23 mouse cellular contexts compared by ENCODE assay signal in the genomic region with DNA sequence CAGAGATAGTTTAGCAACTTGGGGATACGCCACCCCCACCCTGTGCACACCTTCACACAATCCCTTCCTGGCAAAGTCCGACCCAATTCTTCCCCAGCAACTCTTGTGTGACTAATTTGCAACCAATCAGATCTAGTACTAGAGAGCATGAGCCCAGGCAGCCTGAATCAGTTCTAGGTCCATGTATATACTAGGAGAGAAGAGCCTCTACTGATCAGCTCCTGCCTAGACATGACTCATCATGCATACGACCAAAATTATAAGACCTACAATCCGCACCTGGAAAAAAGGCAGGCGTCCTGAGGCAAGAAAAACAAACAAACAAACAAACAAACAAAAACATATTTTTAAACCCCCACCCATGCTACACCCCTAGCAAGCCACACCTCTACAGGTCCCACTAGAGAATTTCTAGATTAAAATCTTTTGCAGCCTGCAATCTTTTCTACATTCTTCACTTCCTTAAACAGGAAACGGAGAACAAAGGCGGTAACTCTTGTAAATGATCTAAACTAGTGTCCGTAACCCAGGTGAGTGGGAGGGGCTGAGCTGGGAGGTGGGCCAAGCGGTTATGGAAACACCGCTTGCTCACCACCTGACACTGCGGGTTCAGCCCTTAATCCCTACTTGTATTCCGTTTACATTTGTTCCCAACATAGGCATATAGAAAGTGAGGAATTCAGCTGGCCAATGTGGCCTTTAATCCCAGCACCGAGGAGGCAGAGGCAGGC. TPM values are rescaled to one million over a fixed set of nuclear protein-coding genes. Genes with fewer than 3 reads are reported as not detected.
DNase-seq lines count a peak whose midpoint lies in the region; ATAC-seq and TF ChIP-seq lines count a peak whose summit lies in the region.
"Had no signal": no experiment of that assay in that cellular context is flagged by ENCODE, and none has a peak within 500 bp of the region (broad histone marks: within the 10 kb centered on the region; RNA-seq: fewer than 3 reads in every experiment).

No protein-coding gene starts in this region.

- TF ChIP-seq EP300 in ES-Bruce4 (IDR thresholded peaks at IDR 0.05; ENCODE audit: insufficient read depth, low read depth, low read length): peak; percentile 67; the same call in 1 of the 2 replicates

- no peak for DNase-seq in thymus, adult 2 months
- no peak for DNase-seq in thymus, adult 18-20 months
- DNase-seq in thymus, postnatal 4 days: peak; percentile 43
- no peak for DNase-seq in layer of hippocampus, adult 9-11 months
- no peak for DNase-seq in urinary bladder, postnatal 4 days (ENCODE audit: low spot score in 2 of 2)
- DNase-seq: adrenal gland, postnatal 10 days; cerebellum, adult 11-12 months; cerebellum, postnatal 36 days; forebrain, postnatal 0 days; heart, adult 18-20 months; heart, postnatal 4 days; kidney, adult 8-10 months; kidney, postnatal 4 days had no signal

- H3K27me3 ChIP-seq in thymus, adult 2 months (ENCODE audit: control insufficient read depth, insufficient read depth, low read length): no peaks in the 10 kb centered on the region
- no peaks in the 10 kb centered on the region for H3K27me3 ChIP-seq in ES-Bruce4 (ENCODE audit: control insufficient read depth, insufficient read depth, low read length, poor library complexity, severe bottlenecking)
- H3K27me3 ChIP-seq: liver, embryonic 15.5 days had no signal

- H3K9ac ChIP-seq in ES-Bruce4 (ENCODE audit: low read depth, poor library complexity, severe bottlenecking): peak overlapping the region; percentile 10; the same call in 1 of the 2 replicates
- H3K9ac ChIP-seq: forebrain, postnatal 0 days; liver, embryonic 15.5 days had no signal

- TF ChIP-seq POLR2A in thymus, adult 2 months (IDR thresholded peaks at IDR 0.05; ENCODE audit: control insufficient read depth, extremely low read depth, insufficient read depth, low read length, poor library complexity): no peak
- TF ChIP-seq POLR2A in ES-Bruce4 (IDR thresholded peaks at IDR 0.05; ENCODE audit: insufficient read depth, low read length): no peak

- no peak for TF ChIP-seq CTCF in thymus, adult 2 months (IDR thresholded peaks at IDR 0.05; ENCODE audit: borderline replicate concordance, control insufficient read depth, extremely low read depth, insufficient read depth, low read length, poor library complexity)
- TF ChIP-seq CTCF in ES-Bruce4 (IDR thresholded peaks at IDR 0.05; ENCODE audit: low read depth, low read length): no peak

- H3K36me3 ChIP-seq in thymus, adult 2 months (ENCODE audit: control insufficient read depth, insufficient read depth, low read length): no peaks in the 10 kb centered on the region
- no peaks in the 10 kb centered on the region for H3K36me3 ChIP-seq in ES-Bruce4 (ENCODE audit: control insufficient read depth, insufficient read depth, low read length, poor library complexity, severe bottlenecking)
- H3K36me3 ChIP-seq: liver, embryonic 15.5 days had no signal

- WGBS in thymus, adult 2 months: 76% methylated on average over 13 of the region's 13 CpGs

- H3K4me1 ChIP-seq in thymus, adult 2 months (replicated peaks; ENCODE audit: control insufficient read depth, insufficient read depth, low read length): peaks cover 17% of the 10 kb centered on the region
- peaks cover 4% of the 10 kb centered on the region for H3K4me1 ChIP-seq in ES-Bruce4 (ENCODE audit: control insufficient read depth, insufficient read depth, low read length)
- H3K4me1 ChIP-seq: liver, embryonic 15.5 days had no signal

- no peak overlapping the region for H3K4me3 ChIP-seq in thymus, adult 2 months (ENCODE audit: control insufficient read depth, insufficient read depth, low read length)
- peak overlapping the region; percentile 7; the same call in 1 of the 2 replicates for H3K4me3 ChIP-seq in ES-Bruce4 (ENCODE audit: low read depth, low read length)
- H3K4me3 ChIP-seq: liver, embryonic 15.5 days had no signal

- H3K9me3 ChIP-seq in ES-Bruce4 (replicated peaks; ENCODE audit: control insufficient read depth, insufficient read depth, low read length, poor library complexity, severe bottlenecking): 0 out of 2 replicates have a peak, but pooled peaks cover 2% of the 10 kb centered on the region
- H3K9me3 ChIP-seq: liver, embryonic 15.5 days had no signal

- peak overlapping the region; percentile 72; the same call in 1 of the 2 replicates for H3K27ac ChIP-seq in thymus, adult 2 months (ENCODE audit: control insufficient read depth, insufficient read depth, low read length)
- peak overlapping the region; percentile 80 for H3K27ac ChIP-seq in ES-Bruce4 (ENCODE audit: insufficient read depth, low read length)
- H3K27ac ChIP-seq: liver, embryonic 15.5 days; macrophage had no signal

- peak; percentile 87 for ATAC-seq in activated CD4-positive, CD25-positive, alpha-beta regulatory T cell, adult 4 months
- ATAC-seq: forebrain, postnatal 0 days; hindbrain, embryonic 16.5 days had no signal

RNA-seq across cellular contexts. Expression of a gene that starts 15.7 kb away (rescaled TPM):
- polyA plus RNA-seq in thymus, adult 2 months (2012; rRNA removed): 19.1 and 26.5 TPM in 2 replicates
- 5.2 and 9.6 TPM in 2 replicates for polyA plus RNA-seq in ES-Bruce4 (2011; ENCODE audit: insufficient read depth, insufficient read length, low read depth, missing spikeins)
- polyA plus RNA-seq in activated CD4-positive, CD25-positive, alpha-beta regulatory T cell, adult 4 months (2017; shearing (Covaris generic)): 1 to 10 TPM; 1.1 to 2.9 TPM
- polyA plus RNA-seq: macrophage had no signal

RNA-seq across cellular contexts. Expression of a gene that starts 39.6 kb away (rescaled TPM):
- 5.0 and 6.2 TPM in 2 replicates for polyA plus RNA-seq in thymus, adult 2 months (2012; rRNA removed)
- polyA plus RNA-seq in ES-Bruce4 (2011; ENCODE audit: insufficient read depth, insufficient read length, low read depth, missing spikeins): 6.7 and 7.0 TPM in 2 replicates
- polyA plus RNA-seq in activated CD4-positive, CD25-positive, alpha-beta regulatory T cell, adult 4 months (2017; shearing (Covaris generic)): 10 to 100 TPM in 1 of 2 experiments, 1 to 10 TPM in 1; 8.3 to 10.9 TPM

RNA-seq across cellular contexts. Expression of a gene that starts 45.8 kb away (rescaled TPM):
- polyA plus RNA-seq in thymus, adult 2 months (2012; rRNA removed): 0.69 and 0.92 TPM in 2 replicates
- 1.4 and 1.8 TPM in 2 replicates for polyA plus RNA-seq in ES-Bruce4 (2011; ENCODE audit: insufficient read depth, insufficient read length, low read depth, missing spikeins)
- polyA plus RNA-seq in activated CD4-positive, CD25-positive, alpha-beta regulatory T cell, adult 4 months (2017; shearing (Covaris generic)): not detected
- polyA plus RNA-seq: embryonic facial prominence, embryonic 11.5 days; heart, embryonic 14.5 days; liver, embryonic 15.5 days; macrophage; midbrain, embryonic 11.5 days; neural tube, embryonic 14.5 days; stomach, embryonic 14.5 days had no signal
